Mouse (Mus musculus) R1 (cell line): ENCODE results near the gene Med24.
A peak's percentile ranks its signal among the peaks of the same experiment; 100 is the strongest.

Experiments
- DNase-seq: peaks from one replicate; pipeline ENCODE4 v3.0.0-alpha.2; 2018; ENCODE audit warnings: low read depth, low spot score

The Med24 gene

GRCm38 (mm10) chr11:98693201-98693600 is 36.0 kb downstream of the Med24 start:
- peak; percentile 57 for DNase-seq

GRCm38 (mm10) chr11:98688009-98688408 is 41.2 kb downstream of the Med24 start:
- DNase-seq: no peak

GRCm38 (mm10) chr11:98686976-98687375 is 42.3 kb downstream of the Med24 start:
- no peak for DNase-seq

DNA sequence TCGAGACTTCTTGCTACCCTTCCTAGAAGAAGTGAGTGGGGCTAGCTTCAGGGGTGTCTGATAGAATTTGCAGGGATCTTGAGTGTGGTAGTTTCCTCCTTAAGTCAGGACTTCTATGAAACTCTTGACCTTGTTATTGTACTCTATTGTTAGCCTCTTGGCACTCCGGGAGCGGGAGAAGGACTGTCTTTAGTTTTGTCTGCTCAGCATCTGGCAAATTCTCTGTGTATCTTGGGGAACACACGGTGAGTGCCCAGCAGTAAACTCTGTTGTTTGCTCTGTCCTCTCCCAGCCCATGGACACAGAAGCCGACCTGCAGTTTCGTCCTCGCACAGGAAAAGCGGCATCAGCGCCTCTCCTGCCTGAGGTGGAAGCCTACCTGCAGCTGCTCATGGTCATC is 43.6 kb downstream of the Med24 start:
- DNase-seq: no peak

DNA sequence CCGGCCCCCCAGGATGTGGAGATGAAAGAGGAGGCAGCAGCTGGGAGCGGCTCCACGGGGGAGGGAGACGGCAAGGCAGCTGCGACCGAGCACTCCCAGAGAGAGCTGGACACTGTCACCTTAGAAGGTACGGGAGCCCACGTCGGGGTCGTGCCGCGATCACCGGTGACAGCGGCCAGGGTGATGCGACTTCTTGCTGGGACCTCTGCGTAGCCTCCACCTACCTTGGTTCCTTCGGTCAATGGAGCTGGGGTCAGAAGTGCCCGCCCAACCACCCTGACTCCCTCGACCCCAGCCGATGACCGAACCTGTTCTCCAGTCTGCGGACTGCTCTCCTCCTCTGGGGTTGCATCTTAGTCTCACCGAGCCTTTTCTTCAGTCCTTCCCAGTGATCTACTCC is 46.4 kb downstream of the Med24 start:
- DNase-seq: peak; percentile 24

- DNase-seq: peak; percentile 100
These were observed 47.2 kb downstream of the Med24 start, which contains the start of gene Psmd3 for GRCm38 (mm10) chr11:98681786-98682745. Gene Psmd3 (plus strand): TSS chr11:98682554.

DNA sequence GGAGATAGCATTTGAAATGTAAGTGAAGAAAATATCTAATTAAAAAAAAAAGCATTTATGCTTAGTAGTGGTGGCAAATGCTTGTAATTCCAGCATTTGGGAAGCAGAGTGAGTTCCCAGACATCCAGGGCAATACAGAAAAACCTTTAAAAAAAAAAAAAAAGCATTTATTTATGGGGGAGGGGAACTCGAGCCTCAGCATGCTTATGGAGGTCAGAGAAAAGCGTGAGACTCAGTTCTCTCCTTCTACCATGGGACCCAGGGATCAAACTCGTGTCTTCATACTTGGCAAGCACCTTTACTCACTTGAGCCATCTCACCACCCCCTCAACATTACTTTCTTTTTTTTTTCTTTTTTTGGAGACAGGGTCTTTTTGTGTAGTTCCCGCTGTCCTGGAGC is 48.0 kb downstream of the Med24 start:
- peak; percentile 31 for DNase-seq

DNA sequence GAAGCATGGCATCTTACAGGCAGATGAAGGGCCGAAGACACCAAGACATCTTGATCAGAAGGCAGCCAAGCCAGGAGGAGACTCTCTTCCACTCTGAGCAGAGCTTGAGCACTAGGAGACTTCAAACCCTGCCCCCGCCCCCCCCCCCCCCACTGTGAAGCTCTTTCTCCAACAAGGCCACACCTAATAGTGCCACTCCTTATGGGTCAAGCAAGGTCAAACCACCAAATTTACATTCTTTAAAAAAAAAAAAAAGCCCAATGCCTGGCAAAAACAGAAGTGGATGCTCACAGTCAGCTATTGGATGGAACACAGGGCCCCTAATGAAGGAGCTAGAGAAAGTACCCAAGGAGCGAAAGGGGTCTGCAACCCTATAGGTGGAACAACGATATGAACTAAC is 48.6 kb downstream of the Med24 start:
- DNase-seq: peak; percentile 93

- peak; percentile 11 for DNase-seq
These were observed 49.2 kb downstream of the Med24 start for GRCm38 (mm10) chr11:98680023-98680422.

- no peak for DNase-seq
These were observed 53.3 kb downstream of the Med24 start for GRCm38 (mm10) chr11:98675829-98676363.

DNA sequence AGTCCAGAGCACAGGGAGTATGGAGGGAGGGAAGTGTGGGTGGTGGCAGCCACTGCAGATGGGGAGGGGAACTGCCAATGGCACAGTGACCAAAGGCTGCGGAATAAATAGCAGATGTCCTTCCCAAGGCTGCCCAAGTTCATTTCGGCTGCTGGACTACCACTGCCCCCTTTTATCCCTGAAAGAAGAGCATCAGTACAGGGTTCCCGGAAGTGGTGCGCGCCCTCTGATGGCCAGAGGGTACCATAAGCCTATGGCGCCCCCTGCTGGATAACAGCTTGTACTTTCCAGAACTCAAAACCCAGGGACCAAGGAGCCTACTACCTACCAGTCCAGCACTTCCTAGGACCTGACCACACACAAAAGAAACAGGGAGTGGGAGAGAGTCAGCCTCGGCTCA is 56.1 kb downstream of the Med24 start:
- peak; percentile 70 for DNase-seq

DNA sequence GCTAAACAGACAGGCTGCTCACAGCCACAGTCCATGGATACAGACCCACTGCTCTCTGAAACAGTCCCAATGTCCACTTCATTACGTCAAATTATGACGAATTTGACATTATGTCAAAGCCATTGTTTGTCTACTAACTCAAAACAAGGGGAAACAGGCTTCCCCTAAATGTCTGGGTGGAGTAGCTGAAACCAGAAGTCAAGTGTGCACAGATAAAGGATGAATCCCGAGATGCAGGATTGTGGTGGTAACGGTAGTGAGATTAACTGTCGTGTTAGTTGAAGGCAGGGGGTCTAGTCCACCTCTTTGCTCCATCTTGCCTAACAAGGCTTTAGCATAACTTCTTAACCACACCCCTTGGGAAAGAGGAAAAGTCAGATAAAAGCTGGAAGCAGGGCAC is 56.8 kb downstream of the Med24 start:
- no peak for DNase-seq

DNA sequence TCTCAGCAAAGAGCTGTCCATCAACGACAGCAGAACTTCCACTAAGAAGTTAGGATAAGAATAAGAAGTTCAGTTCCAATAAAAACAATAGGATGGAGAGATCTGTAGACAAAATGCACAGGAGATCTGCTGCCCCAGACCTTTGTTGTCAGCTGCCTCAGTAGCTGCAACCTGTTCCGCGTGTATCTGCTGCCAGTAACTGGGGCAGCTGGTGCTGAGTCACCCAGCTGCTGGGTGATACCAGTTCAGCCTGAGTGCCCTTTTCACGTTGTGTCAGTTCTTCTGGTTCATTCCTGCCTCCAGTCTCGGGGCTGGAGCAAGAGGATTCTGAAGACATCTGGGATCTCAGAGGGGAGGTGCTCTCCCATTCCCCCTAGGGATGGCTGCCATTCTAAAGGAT is 57.4 kb downstream of the Med24 start:
- no peak for DNase-seq

DNA sequence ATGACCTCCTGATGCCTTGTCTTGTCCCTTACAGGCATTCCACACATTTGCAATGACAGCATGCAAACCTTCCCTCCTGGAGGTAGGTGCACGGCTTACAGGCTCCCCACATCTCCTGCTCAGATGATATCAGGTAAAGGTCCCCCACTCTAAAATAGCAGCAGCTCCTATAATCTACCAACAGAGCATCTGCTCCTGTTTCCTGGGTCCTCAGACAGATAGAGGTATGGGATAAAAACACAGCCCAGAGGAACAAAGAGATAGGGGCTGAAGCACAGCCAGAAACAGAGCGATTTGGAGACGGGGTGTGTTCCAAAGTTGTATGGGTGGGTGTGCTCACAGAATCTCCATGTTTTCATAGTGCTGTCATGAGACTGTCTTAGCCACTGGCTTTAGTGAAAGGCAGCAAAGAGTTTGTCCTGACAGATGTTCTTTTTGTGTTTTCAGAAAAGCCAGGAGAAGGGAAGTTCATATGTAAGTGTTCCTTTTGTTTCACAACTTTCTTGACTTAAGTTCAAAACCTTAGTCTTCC is 57.9 kb downstream of the Med24 start:
- DNase-seq: no peak

DNA sequence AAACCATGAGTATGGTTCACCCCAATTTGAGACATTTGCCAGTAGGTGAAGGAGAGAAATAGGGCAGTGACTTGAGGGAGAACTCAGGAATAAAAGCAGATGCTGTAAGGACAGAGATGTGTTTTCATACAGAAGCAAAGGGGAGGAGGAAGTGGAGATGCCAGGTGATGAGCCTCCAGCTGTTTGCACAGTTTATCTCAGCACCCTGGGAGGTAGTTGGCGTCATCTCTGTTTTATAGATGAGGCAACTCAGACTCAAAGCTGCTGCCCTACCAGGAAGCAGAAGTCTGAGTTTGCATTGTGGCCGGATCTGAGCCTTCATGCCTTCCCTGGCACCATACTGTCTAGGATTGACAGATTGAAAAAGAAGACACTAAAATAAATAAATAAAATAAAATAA is 60.3 kb downstream of the Med24 start:
- no peak for DNase-seq

DNA sequence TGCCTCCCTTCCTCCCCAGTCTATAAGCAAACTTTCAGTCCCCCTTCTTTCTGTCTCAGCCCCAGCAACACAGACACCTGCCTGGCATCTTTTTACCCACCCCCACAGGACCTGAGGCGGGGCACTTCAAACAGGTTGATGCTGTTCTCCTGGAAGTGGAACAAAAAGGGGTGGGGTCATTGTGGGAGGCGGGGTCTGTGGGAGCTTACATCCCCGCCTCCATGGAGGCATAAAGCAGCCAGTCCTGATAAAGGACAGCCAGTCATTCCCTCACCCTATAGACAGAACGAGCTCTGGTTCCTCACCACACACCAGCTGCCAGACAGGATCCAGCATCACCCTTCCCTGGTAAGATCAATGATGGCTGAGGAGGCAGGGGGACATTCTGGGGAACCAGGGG is 65.1 kb downstream of the Med24 start, which contains the start of gene Gsdma:
Gene Gsdma (plus strand): TSS at position 261 of the 400 bp plus-strand sequence.
- peak; percentile 67 for DNase-seq

DNA sequence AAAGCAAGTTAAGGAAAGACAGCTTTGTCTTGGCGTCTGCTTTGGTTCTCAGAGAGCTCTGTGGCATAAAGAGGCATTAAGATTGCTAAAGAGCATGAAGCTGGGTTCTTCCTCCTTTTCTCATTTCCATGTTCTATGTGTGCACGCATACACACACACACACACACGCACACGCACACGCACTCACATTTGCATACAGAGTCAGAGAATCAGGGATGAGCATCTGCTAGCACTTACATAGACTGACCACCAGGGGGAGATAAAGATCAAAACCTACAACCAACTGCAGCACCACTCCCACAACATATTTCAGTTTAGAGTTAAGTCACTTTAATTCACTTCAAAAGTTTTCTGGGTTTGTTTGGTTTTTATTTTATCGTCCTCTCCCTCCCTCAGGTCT is 68.7 kb downstream of the Med24 start:
- DNase-seq: peak; percentile 68

DNA sequence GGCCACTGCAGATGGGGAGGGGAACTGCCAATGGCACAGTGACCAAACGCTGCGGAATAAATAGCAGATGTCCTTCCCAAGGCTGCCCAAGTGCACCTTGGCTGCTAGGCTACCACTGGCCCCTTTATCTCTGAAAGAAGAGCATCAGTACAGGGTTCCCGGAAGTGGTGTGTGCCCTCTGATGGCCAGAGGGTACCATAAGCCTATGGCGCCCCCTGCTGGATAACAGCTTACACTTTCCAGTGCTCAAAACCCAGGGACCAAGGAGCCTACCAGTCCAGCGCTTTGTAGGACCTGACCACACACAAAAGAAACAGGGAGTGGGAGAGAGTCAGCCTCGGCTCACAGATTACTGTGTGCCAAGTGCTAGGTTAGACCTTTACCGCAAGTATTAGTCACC is 74.2 kb downstream of the Med24 start:
- peak; percentile 74 for DNase-seq
